Mouse (Mus musculus): Measurements from ENCODE around the gene Hrh2. TPM values are rescaled to one million over a fixed set of nuclear protein-coding genes. Genes with fewer than 3 reads are reported as not detected.

Hrh2 gene
- polyA plus RNA-seq, 1 experiment from 2014 or later, result 0.62 TPM

DNA sequence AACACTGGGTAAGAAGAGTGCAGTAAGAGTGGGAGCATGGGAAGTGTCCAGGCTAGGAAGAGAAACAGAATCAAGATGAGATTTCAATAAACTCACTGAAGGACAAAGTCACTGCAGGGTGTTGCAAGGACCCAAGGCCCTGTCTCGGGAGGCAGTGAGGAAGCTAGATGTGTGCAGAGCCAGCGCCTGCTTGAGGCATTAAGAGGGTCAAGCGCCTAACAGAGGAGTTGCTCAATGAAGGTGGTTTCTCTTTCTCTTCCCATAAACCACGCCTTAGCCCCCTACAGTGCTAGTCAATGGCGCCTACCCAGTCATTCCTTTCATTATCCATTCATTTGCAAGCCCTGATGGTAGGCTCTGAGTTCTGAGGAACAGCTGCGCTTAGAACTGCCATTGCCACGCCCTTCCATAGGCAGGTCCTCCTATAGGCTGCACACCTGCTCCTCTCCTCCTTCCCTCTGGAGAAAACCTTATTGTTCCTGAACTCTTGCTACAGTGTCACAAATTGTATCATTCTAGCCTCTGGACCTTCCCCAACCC, 23.9 kb downstream of the Hrh2 start:
- no peak for DNase-seq (ENCODE audit: low spot score)

GRCm38 (mm10) chr13:54218341-54218740, 26.4 kb downstream of the Hrh2 start:
- DNase-seq (ENCODE audit: low spot score), result no peak

- DNase-seq (ENCODE audit: low spot score), result no peak
Measured at GRCm38 (mm10) chr13:54221631-54222179, 29.8 kb downstream of the Hrh2 start.

GRCm38 (mm10) chr13:54222921-54223769, 31.2 kb downstream of the Hrh2 start:
- no peak for DNase-seq (ENCODE audit: low spot score)

GRCm38 (mm10) chr13:54227916-54228483, 36.1 kb downstream of the Hrh2 start:
- peak; percentile 14 for DNase-seq (ENCODE audit: low spot score)

GRCm38 (mm10) chr13:54230081-54230480, 38.2 kb downstream of the Hrh2 start:
- DNase-seq (ENCODE audit: low spot score), result no peak

GRCm38 (mm10) chr13:54231868-54232267, 39.9 kb downstream of the Hrh2 start:
- DNase-seq (ENCODE audit: low spot score), result no peak

- no peak for DNase-seq (ENCODE audit: low spot score)
Measured at GRCm38 (mm10) chr13:54237512-54237911, 45.6 kb downstream of the Hrh2 start.

DNA sequence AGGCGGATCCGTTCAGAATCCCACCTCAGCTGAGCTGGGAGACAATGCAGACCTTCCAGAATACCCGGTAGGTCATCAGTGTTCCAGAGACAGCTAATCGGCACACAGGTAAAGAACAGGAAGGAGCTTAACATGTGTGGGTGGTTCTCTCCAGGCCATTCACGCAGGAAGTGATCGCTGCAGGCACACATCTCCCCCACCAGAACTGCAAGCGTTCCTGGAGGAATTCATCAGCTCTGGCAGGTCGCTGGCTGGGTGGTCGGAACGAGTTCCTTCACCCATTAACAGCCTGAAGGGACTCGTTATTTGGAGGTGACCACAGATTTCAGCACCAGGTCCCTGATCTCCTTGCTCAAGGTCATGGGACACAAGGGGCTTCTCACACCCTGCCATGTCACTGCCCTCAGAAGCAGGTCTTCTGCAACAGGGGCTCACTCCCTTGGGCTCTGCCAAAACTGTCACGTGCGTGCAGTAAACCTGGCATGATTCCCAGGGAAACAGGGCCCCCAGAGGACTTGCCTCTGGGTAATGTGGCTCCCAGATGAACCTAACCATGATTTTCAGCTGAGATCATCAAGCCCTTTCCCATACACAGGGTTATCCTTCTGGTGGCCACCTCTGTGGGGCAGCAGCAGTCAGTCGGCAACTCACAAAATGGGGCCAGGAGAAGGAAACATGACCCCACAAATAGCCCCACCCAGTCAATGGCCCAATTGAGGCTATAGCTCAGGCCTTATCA, 46.8 kb downstream of the Hrh2 start:
- no peak for DNase-seq (ENCODE audit: low spot score)

DNA sequence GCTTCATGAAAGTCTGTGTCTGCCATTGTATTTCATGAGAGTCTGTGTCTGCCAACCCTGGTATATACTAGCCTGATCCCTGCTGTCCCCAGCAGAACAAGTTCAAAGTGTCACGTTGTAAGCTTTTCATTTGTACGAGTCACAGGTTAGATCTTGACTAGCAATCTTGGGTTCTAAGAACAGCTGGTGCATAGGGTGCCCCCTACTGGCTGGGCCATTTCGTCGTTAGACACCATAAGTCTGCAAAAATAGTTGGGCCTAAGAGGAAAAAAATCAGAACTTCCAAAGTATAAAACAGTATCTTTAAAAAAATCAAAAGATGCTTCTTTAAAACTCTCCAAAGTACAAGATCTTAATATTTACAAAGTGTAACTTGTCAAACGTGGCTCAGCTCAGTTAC, 50.5 kb downstream of the Hrh2 start:
- peak; percentile 21 for DNase-seq (ENCODE audit: low spot score)

GRCm38 (mm10) chr13:54245204-54245603, 53.3 kb downstream of the Hrh2 start:
- no peak for DNase-seq (ENCODE audit: low spot score)

- DNase-seq (ENCODE audit: low spot score), result peak; percentile 49
Measured at GRCm38 (mm10) chr13:54247545-54247944, 55.6 kb downstream of the Hrh2 start.

- DNase-seq (ENCODE audit: low spot score), result no peak
Measured at GRCm38 (mm10) chr13:54248436-54248995, 56.6 kb downstream of the Hrh2 start.

GRCm38 (mm10) chr13:54249007-54249406, 57.1 kb downstream of the Hrh2 start:
- no peak for DNase-seq (ENCODE audit: low spot score)

DNA sequence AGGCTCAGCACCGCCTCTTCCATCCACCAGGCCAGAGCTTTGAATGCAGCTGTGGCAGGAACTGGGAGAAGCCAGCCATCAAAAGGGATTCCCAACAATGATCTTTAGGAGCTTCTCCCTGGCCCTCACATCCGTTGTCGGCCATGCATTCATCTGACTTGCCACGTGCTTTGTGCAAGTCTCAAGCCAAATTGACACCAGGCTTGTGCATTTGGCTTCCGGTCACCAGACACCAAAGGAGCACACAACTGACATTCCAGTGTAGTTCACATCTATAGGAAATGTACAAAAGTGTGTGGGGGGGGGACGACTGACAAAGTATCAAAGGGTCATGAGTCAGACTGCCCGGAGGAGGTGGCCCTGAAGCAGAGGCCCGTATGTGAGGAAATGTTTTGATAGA, 58.4 kb downstream of the Hrh2 start:
- no peak for DNase-seq (ENCODE audit: low spot score)

DNA sequence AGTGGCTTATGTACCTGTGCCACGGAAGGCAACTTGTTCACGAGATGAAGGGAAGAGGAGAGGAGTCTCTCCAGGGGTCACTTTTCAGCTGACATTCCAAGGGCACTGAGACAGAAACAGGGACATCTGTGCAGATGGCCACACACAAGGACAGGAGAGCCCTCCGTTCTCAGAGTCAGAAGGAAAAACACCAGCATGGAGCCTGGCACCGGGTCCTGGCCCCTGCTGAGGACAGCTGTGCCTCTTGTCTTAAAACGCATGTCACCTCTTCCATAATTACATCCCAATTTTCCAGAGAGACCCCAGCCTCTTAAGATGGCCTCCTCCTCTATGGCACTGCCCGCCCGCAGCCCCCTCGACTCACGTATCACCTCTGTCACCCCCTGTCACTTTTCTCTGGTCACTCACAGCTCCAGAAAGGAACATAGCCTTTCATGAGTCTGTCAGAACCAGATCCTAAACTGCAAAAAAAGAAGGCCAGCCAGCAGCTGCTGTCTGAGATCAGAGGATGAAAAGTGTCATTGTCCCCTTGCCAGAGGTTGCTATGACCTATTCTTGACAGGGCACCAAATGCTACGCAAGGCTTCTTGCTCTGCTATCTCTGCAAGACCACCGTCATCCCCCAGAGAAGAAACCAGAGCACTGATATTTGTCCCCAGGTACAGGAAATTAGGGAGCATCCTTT, 59.8 kb downstream of the Hrh2 start:
- no peak for DNase-seq (ENCODE audit: low spot score)

GRCm38 (mm10) chr13:54257580-54258223, 65.8 kb downstream of the Hrh2 start:
- DNase-seq (ENCODE audit: low spot score), result no peak

- no peak for DNase-seq (ENCODE audit: low spot score)
Measured at GRCm38 (mm10) chr13:54258231-54258743, 66.4 kb downstream of the Hrh2 start.

DNA sequence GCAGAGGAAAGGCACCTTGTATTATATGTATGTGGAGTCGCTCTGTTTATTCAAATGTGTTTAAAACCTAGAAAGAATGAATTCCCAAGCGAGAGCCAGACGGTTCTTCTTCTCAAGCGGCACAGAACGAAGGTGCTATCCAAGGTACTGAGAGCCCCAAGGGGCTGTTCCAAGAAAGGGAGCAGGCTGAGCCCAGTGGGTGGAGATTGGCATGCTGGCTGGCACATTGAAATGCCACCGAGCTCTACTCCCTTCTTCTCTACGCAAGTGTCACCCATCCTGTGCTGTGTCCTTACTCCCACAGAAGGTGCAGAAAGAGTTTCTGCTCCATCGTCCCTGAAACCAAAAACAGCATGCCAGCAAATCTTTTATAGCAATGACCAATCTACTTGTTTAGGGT, 68.4 kb downstream of the Hrh2 start:
- no peak for DNase-seq (ENCODE audit: low spot score)

All from thymus, postnatal 0 days (tissue).